Mouse (Mus musculus) stomach, postnatal 0 days (tissue): ENCODE data around the gene Nr1d1. TPM values are rescaled to one million over a fixed set of nuclear protein-coding genes. Genes with fewer than 3 reads are reported as not detected.

ENCODE experiments used
- ATAC-seq: fragments of 200-750 bp; cut with Nextera tagmentation; 2 replicates; pipeline ENCODE4 v1.8.0; 2017; ENCODE audit not compliant: low FRiP score, low TSS enrichment
- DNase-seq: peaks from one replicate; pipeline ENCODE4 v3.0.0-alpha.2; 2016; ENCODE audit warnings: low spot score
- H3K27ac ChIP-seq: fragments of 300-500 bp; sonication (generic); replicated peaks from 2 replicates; pipeline ENCODE4 v1.5.1; 2014; ENCODE audit warnings: mild to moderate bottlenecking, control low read depth
- H3K27me3 ChIP-seq: fragments of 300-500 bp; sonication (generic); 2 replicates; pipeline ENCODE4 v1.6.1; 2014; ENCODE audit warnings: low read length; ENCODE audit not compliant: control insufficient read depth, insufficient read depth
- H3K36me3 ChIP-seq: fragments of 300-500 bp; sonication (generic); 2 replicates; pipeline ENCODE4 v1.6.1; 2014; ENCODE audit warnings: low read length, mixed read lengths; ENCODE audit not compliant: control insufficient read depth, insufficient read depth
- H3K4me1 ChIP-seq: fragments of 300-500 bp; sonication (generic); replicated peaks from 2 replicates; pipeline ENCODE4 v1.6.1; 2014; ENCODE audit warnings: antibody characterized with exemption; ENCODE audit not compliant: control insufficient read depth, insufficient read depth
- H3K4me2 ChIP-seq: fragments of 300-500 bp; sonication (generic); replicated peaks from 2 replicates; pipeline ENCODE4 v1.6.1; 2014; ENCODE audit warnings: low read depth, mild to moderate bottlenecking, control low read depth, moderate library complexity
- H3K4me3 ChIP-seq: fragments of 300-500 bp; sonication (generic); 2 replicates; pipeline ENCODE4 v1.5.1; 2014; ENCODE audit warnings: low read depth, low read length, control low read depth
- H3K9ac ChIP-seq: fragments of 300-500 bp; sonication (generic); 2 replicates; pipeline ENCODE4 v1.6.1; 2014; ENCODE audit warnings: mild to moderate bottlenecking, low read length, control low read depth, mixed read lengths
- H3K9me3 ChIP-seq: fragments of 300-500 bp; sonication (generic); 2 replicates; pipeline ENCODE4 v1.6.1; 2016; ENCODE audit warnings: low read length; ENCODE audit not compliant: control insufficient read depth
- CTCF ChIP-seq: IDR thresholded peaks from 2 replicates; pipeline ENCODE4 v1.5.1; 2016; ENCODE audit warnings: antibody characterized with exemption, low read depth, mild to moderate bottlenecking, moderate library complexity
- EP300 ChIP-seq: optimal IDR thresholded peaks from 2 replicates; pipeline ENCODE3; 2016; ENCODE audit warnings: antibody characterized with exemption
- WGBS: fragments of 180-500 bp; shearing (Covaris S2); extraction: QIAGEN DNeasy Blood & Tissue Kit; methylation state at CpG from one replicate; pipeline ENCODE4 v1.1.7; 2014; 5-methylcytosine and 5-hydroxymethylcytosine counted together
- polyA plus RNA-seq: library from polyadenylated mRNA; unstranded; fragments of >200 nt; fragmentation: Nextera tagmentation; extraction: Ambion mirVana; gene quantifications from 2 replicates; pipeline ENCODE4 v1.2.1, GENCODE M21; 2015

The Nr1d1 gene
- polyA plus RNA-seq, 1 experiment from 2014 or later, result 7.9 TPM

DNA sequence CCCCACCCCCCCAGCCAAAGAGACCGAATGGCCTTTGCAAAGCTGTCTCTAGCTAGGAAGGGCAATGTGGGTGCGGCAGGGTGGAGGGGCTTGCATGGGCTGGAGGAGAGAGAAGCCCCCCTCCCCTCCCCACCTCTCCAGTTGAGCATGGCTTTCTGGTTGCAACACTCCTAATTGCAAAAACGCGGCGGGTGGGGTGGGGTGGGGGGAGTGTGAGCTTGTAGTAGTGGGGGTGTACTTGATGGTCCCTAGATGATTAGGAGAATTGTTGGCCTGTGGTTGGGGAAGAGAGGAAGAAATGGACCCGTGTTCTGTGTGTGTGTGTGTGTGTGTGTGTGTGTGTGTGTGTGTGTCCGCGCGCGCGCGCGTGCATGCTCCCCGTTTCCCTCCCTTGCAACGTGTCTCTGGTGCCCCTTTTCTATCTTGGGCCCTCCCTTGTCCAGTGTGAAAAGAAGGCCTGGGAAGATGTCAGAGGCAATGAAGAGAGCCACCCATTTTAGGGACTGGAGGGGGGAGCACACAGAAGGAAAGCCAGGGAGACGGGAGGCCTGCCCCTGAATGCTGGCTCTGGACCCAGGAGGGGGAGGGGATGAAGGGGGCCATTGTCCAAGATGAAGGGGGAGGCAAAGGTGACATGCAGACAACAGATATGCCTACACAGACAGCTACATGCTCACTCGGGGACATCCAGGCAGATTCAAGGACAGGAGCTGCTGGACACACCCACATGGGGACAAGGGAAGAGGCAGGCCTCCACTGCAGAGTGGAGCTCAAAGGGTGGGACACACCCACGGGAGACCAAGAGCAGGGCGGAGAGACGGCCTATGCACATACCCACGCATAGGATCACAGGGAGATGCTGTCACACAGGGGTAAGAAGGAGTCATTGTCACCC is 32.5 kb downstream of the Nr1d1 start:
- peak overlapping the region; percentile 98 for H3K9ac ChIP-seq
- no peaks in the 10 kb centered on the region for H3K36me3 ChIP-seq
- H3K4me1 ChIP-seq, result peaks cover 34% of the 10 kb centered on the region
- no peaks in the 10 kb centered on the region for H3K9me3 ChIP-seq
- peak overlapping the region; percentile 99 for H3K27ac ChIP-seq
- peak overlapping the region; percentile 87 for H3K4me2 ChIP-seq
- H3K4me3 ChIP-seq, result peak overlapping the region; percentile 98
- DNase-seq, result peak; percentile 62
- no peaks in the 10 kb centered on the region for H3K27me3 ChIP-seq
- peak; percentile 11 for ATAC-seq
- 1% methylated on average over 20 of the region's 21 CpGs for WGBS
- TF ChIP-seq CTCF (no peak), EP300 (no peak)

GRCm38 (mm10) chr11:98741622-98742396 is 33.3 kb downstream of the Nr1d1 start:
- peak overlapping the region; percentile 98 for H3K9ac ChIP-seq
- under 1% methylated on average over 45 of the region's 86 CpGs for WGBS
- TF ChIP-seq EP300 (no peak), CTCF (peak; percentile 57)
- peak; percentile 90 for DNase-seq
- peak overlapping the region; percentile 98 for H3K4me3 ChIP-seq
- no peaks in the 10 kb centered on the region for H3K36me3 ChIP-seq
- H3K9me3 ChIP-seq, result no peaks in the 10 kb centered on the region
- no peaks in the 10 kb centered on the region for H3K27me3 ChIP-seq
- peak overlapping the region; percentile 87 for H3K4me2 ChIP-seq
- peak overlapping the region; percentile 99 for H3K27ac ChIP-seq
- H3K4me1 ChIP-seq, result peaks cover 31% of the 10 kb centered on the region
- ATAC-seq, result peak; percentile 80

- H3K9me3 ChIP-seq, result no peaks in the 10 kb centered on the region
- H3K4me3 ChIP-seq, result peak overlapping the region; percentile 98
- H3K27me3 ChIP-seq, result no peaks in the 10 kb centered on the region
- H3K4me1 ChIP-seq, result peaks cover 24% of the 10 kb centered on the region
- peak overlapping the region; percentile 99 for H3K27ac ChIP-seq
- 0% methylated on average over 17 of the region's 17 CpGs for WGBS
- H3K36me3 ChIP-seq, result no peaks in the 10 kb centered on the region
- peak overlapping the region; percentile 87 for H3K4me2 ChIP-seq
- no peak for TF ChIP-seq EP300
- TF ChIP-seq CTCF, result no peak
- H3K9ac ChIP-seq, result peak overlapping the region; percentile 98
- DNase-seq, result no peak
- no peak for ATAC-seq
Observed at GRCm38 (mm10) chr11:98741051-98741620, 34.0 kb downstream of the Nr1d1 start.

DNA sequence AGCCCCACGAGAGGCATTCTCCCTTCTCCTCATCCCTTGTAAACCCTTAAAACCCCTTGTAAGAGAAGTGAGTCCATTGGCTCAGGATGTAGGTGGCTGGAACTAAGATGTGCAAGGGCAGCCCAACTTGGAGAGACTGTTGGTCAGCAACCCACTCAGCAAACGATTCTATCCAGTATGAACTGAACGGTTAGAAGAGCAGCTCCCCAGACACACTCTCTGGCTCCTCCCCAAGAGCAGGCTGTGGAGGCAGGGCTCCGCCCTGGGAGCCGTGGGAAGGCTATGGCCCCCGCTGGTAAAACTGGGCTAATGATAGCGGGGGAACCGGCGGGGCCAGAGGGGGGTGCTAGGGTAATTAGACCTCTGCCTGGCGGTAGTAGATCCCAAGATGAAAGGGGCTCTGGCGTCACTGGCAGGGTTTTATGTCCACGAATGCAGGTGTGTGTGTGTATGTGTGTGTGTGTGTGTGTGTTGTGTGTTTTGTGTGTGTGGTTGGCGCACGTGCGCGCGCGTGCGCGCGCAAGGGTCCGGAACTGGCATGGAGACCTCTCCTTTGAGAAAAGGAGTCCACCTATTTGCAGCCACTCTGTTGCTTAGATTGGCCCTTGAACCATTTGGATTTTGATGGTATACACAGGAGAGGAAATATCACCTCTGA is 34.6 kb downstream of the Nr1d1 start, which contains the start of gene Thra:
TSS of gene Thra (plus strand) at position 246 of the 658 bp plus-strand sequence.
- Histone ChIP-seq H3K4me2 (peak within 1 kb of the TSS; percentile 87), H3K4me3 (peak within 1 kb of the TSS; percentile 98), H3K27me3 (no peaks in the 10 kb centered on the region), H3K36me3 (no peaks in the 10 kb centered on the region), H3K9me3 (no peaks in the 10 kb centered on the region), H3K27ac (peak within 1 kb of the TSS; percentile 99), H3K9ac (peak within 1 kb of the TSS; percentile 98), H3K4me1 (peaks cover 20% of the 10 kb centered on the region)
- ATAC-seq (peak; percentile 62), DNase-seq (peak; percentile 78)
- TF ChIP-seq EP300, result no peak
- TF ChIP-seq CTCF, result peak; percentile 25; the same call in 1 of the 2 replicates
- 1% methylated on average over 22 of the region's 22 CpGs for WGBS

- DNase-seq (no peak), ATAC-seq (no peak)
- H3K9ac ChIP-seq, result peak overlapping the region; percentile 98
- H3K9me3 ChIP-seq, result no peaks in the 10 kb centered on the region
- H3K27me3 ChIP-seq, result no peaks in the 10 kb centered on the region
- peak overlapping the region; percentile 87 for H3K4me2 ChIP-seq
- no peak for TF ChIP-seq EP300
- TF ChIP-seq CTCF, result no peak
- H3K27ac ChIP-seq, result peak overlapping the region; percentile 99
- 11% methylated on average over 8 of the region's 8 CpGs for WGBS
- H3K36me3 ChIP-seq, result no peaks in the 10 kb centered on the region
- H3K4me3 ChIP-seq, result peak overlapping the region; percentile 98
- H3K4me1 ChIP-seq, result peaks cover 17% of the 10 kb centered on the region
Observed at GRCm38 (mm10) chr11:98740026-98740392, 35.1 kb downstream of the Nr1d1 start.
